In the genomic region with DNA sequence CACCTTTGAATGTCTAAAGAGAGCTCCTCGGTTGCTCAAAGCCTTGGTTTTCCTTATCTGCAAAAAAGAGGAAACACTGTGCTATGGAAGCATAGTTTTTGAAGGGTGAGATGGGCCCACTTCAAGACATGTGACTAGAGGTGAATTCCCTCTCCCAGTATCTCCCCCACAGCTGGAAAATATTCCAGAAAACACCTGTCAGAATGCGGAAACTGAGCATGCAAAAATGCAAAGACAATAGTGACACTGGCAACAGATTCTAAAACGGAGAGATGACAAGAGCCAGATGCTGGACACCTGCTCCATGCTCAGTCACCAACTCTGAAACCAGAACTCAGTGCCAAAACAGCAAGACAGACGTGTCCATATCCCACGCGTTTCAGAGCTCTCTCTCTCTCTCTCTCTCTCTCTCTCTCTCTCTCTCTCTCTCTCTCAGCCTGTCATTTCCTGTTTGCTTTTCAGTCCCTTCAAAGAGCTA, we compare ENCODE assay signal across 17 mouse cellular contexts.
DNase-seq lines count a peak whose midpoint lies in the region; ATAC-seq and TF ChIP-seq lines count a peak whose summit lies in the region.
"Had no signal": no experiment of that assay in that cellular context is flagged by ENCODE, and none has a peak within 500 bp of the region (broad histone marks: within the 10 kb centered on the region; RNA-seq: fewer than 3 reads in every experiment).

No protein-coding gene starts in this region.

- H3K4me3 ChIP-seq in MEL (ENCODE audit: control insufficient read depth in 1 of 2, insufficient read depth in 1 of 2, low read depth in 2 of 2, low read length in 2 of 2), result no peak overlapping the region
- no peak overlapping the region for H3K4me3 ChIP-seq in heart, adult 2 months
- H3K4me3 ChIP-seq in forebrain, embryonic 14.5 days (ENCODE audit: low read depth, low read length), result no peak overlapping the region
- H3K4me3 ChIP-seq: forebrain, embryonic 12.5 days; liver, embryonic 13.5 days had no signal

- H3K9me3 ChIP-seq in MEL (replicated peaks; ENCODE audit: insufficient read depth, low read length), result no peaks in the 10 kb centered on the region
- H3K9me3 ChIP-seq in forebrain, embryonic 14.5 days (replicated peaks; ENCODE audit: control insufficient read depth, low read length), result no peaks in the 10 kb centered on the region
- H3K9me3 ChIP-seq: forebrain, embryonic 12.5 days; liver, embryonic 13.5 days had no signal

- TF ChIP-seq RAD21 in MEL (IDR thresholded peaks at IDR 0.05; ENCODE audit: low read depth, low read length), result no peak

- H3K9ac ChIP-seq in MEL (ENCODE audit: control insufficient read depth, low read depth, low read length, poor library complexity, severe bottlenecking), result no peak overlapping the region
- H3K9ac ChIP-seq in heart, adult 2 months (ENCODE audit: low read depth, low read length), result no peak overlapping the region
- H3K9ac ChIP-seq in forebrain, embryonic 14.5 days (ENCODE audit: low read length), result no peak overlapping the region
- H3K9ac ChIP-seq: forebrain, embryonic 12.5 days; liver, embryonic 13.5 days had no signal

- H3K36me3 ChIP-seq in MEL (ENCODE audit: control insufficient read depth in 1 of 2, insufficient read depth in 2 of 2, low read length in 2 of 2), result peaks cover 0 to 26% of the 10 kb centered on the region in 2 experiments; a peak in 2 of 4 replicates
- H3K36me3 ChIP-seq in heart, adult 2 months (ENCODE audit: control insufficient read depth, insufficient read depth, low read length), result no peaks in the 10 kb centered on the region
- H3K36me3 ChIP-seq in forebrain, embryonic 14.5 days (ENCODE audit: control insufficient read depth, insufficient read depth, low read length), result no peaks in the 10 kb centered on the region
- H3K36me3 ChIP-seq: forebrain, embryonic 12.5 days; liver, embryonic 13.5 days had no signal

- peak; percentile 10 to 27 for DNase-seq in kidney, postnatal 4 days
- DNase-seq in kidney, adult 9 months, result no peak
- peak; percentile 57 for DNase-seq in CD4-positive helper T cell, adult 2 months (ENCODE audit: low read depth, low spot score)
- peak; percentile 58 for DNase-seq in MEL (ENCODE audit: low read depth, low spot score)
- DNase-seq in heart, adult 2 months, result no peak
- no peak for DNase-seq in forebrain, embryonic 14.5 days (ENCODE audit: low spot score)
- DNase-seq: adrenal gland, postnatal 36 days; cerebellum, adult 2 months; gastrocnemius, postnatal 25 days; kidney, adult 8-10 months; liver, embryonic 13.5 days; right cerebral cortex, postnatal 25 days had no signal

- no peaks in the 10 kb centered on the region for H3K27me3 ChIP-seq in MEL (ENCODE audit: control insufficient read depth in 1 of 2, insufficient read depth in 2 of 2, low read length in 2 of 2)
- H3K27me3 ChIP-seq in heart, adult 2 months (ENCODE audit: control insufficient read depth, insufficient read depth, low read length), result no peaks in the 10 kb centered on the region
- H3K27me3 ChIP-seq in forebrain, embryonic 14.5 days (replicated peaks; ENCODE audit: control insufficient read depth, insufficient read depth, low read length), result no peaks in the 10 kb centered on the region
- H3K27me3 ChIP-seq: forebrain, embryonic 12.5 days; liver, embryonic 13.5 days had no signal

- no peak overlapping the region for H3K4me2 ChIP-seq in forebrain, embryonic 14.5 days (ENCODE audit: low read length)
- H3K4me2 ChIP-seq: forebrain, embryonic 12.5 days; heart, embryonic 11.5 days; liver, embryonic 13.5 days had no signal

- no peak for TF ChIP-seq POLR2A in MEL (IDR thresholded peaks at IDR 0.05; ENCODE audit: control insufficient read depth in 1 of 2, insufficient read depth in 1 of 2, low read depth in 1 of 2, low read length in 2 of 2, poor library complexity in 1 of 2)
- TF ChIP-seq POLR2A in heart, adult 2 months (IDR thresholded peaks at IDR 0.05; ENCODE audit: insufficient read depth, low read depth, low read length), result no peak

- no peaks in the 10 kb centered on the region for H3K79me2 ChIP-seq in MEL (ENCODE audit: control insufficient read depth, insufficient read depth, low read length, poor library complexity)
- H3K79me2 ChIP-seq in heart, adult 2 months (replicated peaks; ENCODE audit: control insufficient read depth, insufficient read depth, low read length), result no peaks in the 10 kb centered on the region

- 0 out of 2 replicates have a peak overlapping the region, but pooled peaks have one; percentile 6 for H3K27ac ChIP-seq in MEL (ENCODE audit: control insufficient read depth, low read depth, low read length)
- H3K27ac ChIP-seq in heart, adult 2 months, result no peak overlapping the region
- no peak overlapping the region for H3K27ac ChIP-seq in forebrain, embryonic 14.5 days (ENCODE audit: low read depth, low read length)
- H3K27ac ChIP-seq: forebrain, embryonic 12.5 days; liver, embryonic 13.5 days had no signal

- TF ChIP-seq CTCF in MEL (IDR thresholded peaks at IDR 0.05 in 2 of 3, conservative IDR thresholded peaks at IDR 0.05 in 1 of 3; ENCODE audit: control insufficient read depth in 1 of 3, insufficient read depth in 1 of 3, low read depth in 2 of 3, low read length in 3 of 3, poor library complexity in 1 of 3, severe bottlenecking in 1 of 3), result no peak
- no peak for TF ChIP-seq CTCF in heart, adult 2 months (IDR thresholded peaks at IDR 0.05)

- H3K4me1 ChIP-seq in MEL (ENCODE audit: control insufficient read depth in 1 of 2, insufficient read depth in 2 of 2, low read length in 2 of 2), result peaks cover 10 to 25% of the 10 kb centered on the region in 2 experiments
- no peaks in the 10 kb centered on the region for H3K4me1 ChIP-seq in heart, adult 2 months (ENCODE audit: control insufficient read depth, insufficient read depth, low read length)
- H3K4me1 ChIP-seq in forebrain, embryonic 14.5 days (ENCODE audit: control insufficient read depth, insufficient read depth, low read length), result no peaks in the 10 kb centered on the region

- no peak for TF ChIP-seq EP300 in MEL (IDR thresholded peaks at IDR 0.05; ENCODE audit: low read depth in 1 of 2, low read length in 2 of 2)
- no peak for TF ChIP-seq EP300 in heart, adult 2 months (IDR thresholded peaks at IDR 0.05; ENCODE audit: insufficient read depth, low read depth, low read length)

- peak; percentile 53; the same call in 1 of the 2 replicates for ATAC-seq in megakaryocyte progenitor cell, adult 5-6 weeks (replicated peaks; ENCODE audit: poor library complexity)
- ATAC-seq in forebrain, embryonic 14.5 days, result no peak
- ATAC-seq: hindbrain, embryonic 16.5 days; lung, postnatal 0 days had no signal

- WGBS in heart, adult 2 months, result 29% methylated on average over 6 of the region's 6 CpGs
- WGBS in forebrain, embryonic 14.5 days, result 76% methylated on average over 6 of the region's 6 CpGs

- intact Hi-C loops in heart, adult 2 months (cut with DNase I), result no loop called here

TF ChIP-seq in MEL, 35 proteins besides CTCF, POLR2A, EP300 and RAD21:
- TF ChIP-seq JUND (IDR thresholded peaks at IDR 0.05; ENCODE audit: low read depth, low read length) (0 out of 2 replicates have a peak, but pooled peaks have one; percentile 39), USF1 (IDR thresholded peaks at IDR 0.05; ENCODE audit: low read depth, low read length) (peak; percentile 58; the same call in 1 of the 2 replicates), GATA1 (IDR thresholded peaks at IDR 0.05; ENCODE audit: low read depth, low read length) (peak; percentile 71), USF2 (IDR thresholded peaks at IDR 0.05; ENCODE audit: borderline replicate concordance in 1 of 2, insufficient read depth in 1 of 2, low read depth in 1 of 2, low read length in 2 of 2) (no peak)

Comparison
In these comparisons a context has a peak if more than half of its experiments do, and no peak if none do; other contexts are left out.
1. DNase-seq: peak in kidney, postnatal 4 days (2 of 2), CD4-positive helper T cell, adult 2 months (single experiment) and MEL (single experiment); none in kidney, adult 9 months (single experiment), heart, adult 2 months (0 of 2) and forebrain, embryonic 14.5 days (single experiment).